Mouse (Mus musculus) limb, embryonic 13.5 days (tissue): Measurements from ENCODE around the gene Pnldc1. TPM values are rescaled to one million over a fixed set of nuclear protein-coding genes. Genes with fewer than 3 reads are reported as not detected.
"Not testable (repeated sequence)": the region's sequence is repeated elsewhere in the genome, so short reads cannot be mapped to it uniquely, and the experiment has no call there.

Experiments
- ATAC-seq: fragments of 200-750 bp; cut with Nextera tagmentation; 2 replicates; pipeline ENCODE4 v1.8.0; 2017; ENCODE audit warnings: low read depth, moderate number of reproducible peaks, moderate TSS enrichment; ENCODE audit not compliant: low FRiP score
- H3K27ac ChIP-seq: fragments of 300-500 bp; sonication (generic); 2 replicates; pipeline ENCODE4 v1.5.1; 2015; ENCODE audit warnings: inconsistent platforms, mild to moderate bottlenecking, moderate library complexity
- H3K27me3 ChIP-seq: fragments of 300-500 bp; sonication (generic); 2 replicates; pipeline ENCODE4 v1.6.1; 2015; ENCODE audit warnings: mild to moderate bottlenecking, inconsistent platforms
- H3K36me3 ChIP-seq: fragments of 300-500 bp; sonication (generic); 2 replicates; pipeline ENCODE4 v1.6.1; 2015; ENCODE audit warnings: inconsistent platforms, mild to moderate bottlenecking, moderate library complexity
- H3K4me1 ChIP-seq: fragments of 300-500 bp; sonication (generic); 2 replicates; pipeline ENCODE4 v1.6.1; 2015; ENCODE audit warnings: inconsistent platforms
- H3K4me2 ChIP-seq: fragments of 300-500 bp; sonication (generic); replicated peaks from 2 replicates; pipeline ENCODE4 v1.6.1; 2015; ENCODE audit warnings: inconsistent platforms, mild to moderate bottlenecking, moderate library complexity
- H3K4me3 ChIP-seq: fragments of 300-500 bp; sonication (generic); 2 replicates; pipeline ENCODE4 v1.5.1; 2015; ENCODE audit warnings: moderate library complexity, mild to moderate bottlenecking, inconsistent platforms
- H3K9ac ChIP-seq: fragments of 300-500 bp; sonication (generic); 2 replicates; pipeline ENCODE4 v1.6.1; 2015; ENCODE audit warnings: mild to moderate bottlenecking, inconsistent platforms
- H3K9me3 ChIP-seq: fragments of 300-500 bp; sonication (generic); 2 replicates; pipeline ENCODE4 v1.6.1; 2016; ENCODE audit warnings: inconsistent platforms
- WGBS: fragments of 180-500 bp; shearing (Covaris S2); methylation state at CpG from one replicate; pipeline ENCODE4 v1.1.7; 2015; 5-methylcytosine and 5-hydroxymethylcytosine counted together
- polyA plus RNA-seq: library from polyadenylated mRNA; unstranded; fragments of >200 nt; fragmentation: Nextera tagmentation; extraction: Ambion mirVana; gene quantifications from 2 replicates; pipeline ENCODE4 v1.2.1, GENCODE M21; 2015

Pnldc1 gene
- polyA plus RNA-seq, 1 experiment from 2014 or later: 2.4 TPM

DNA sequence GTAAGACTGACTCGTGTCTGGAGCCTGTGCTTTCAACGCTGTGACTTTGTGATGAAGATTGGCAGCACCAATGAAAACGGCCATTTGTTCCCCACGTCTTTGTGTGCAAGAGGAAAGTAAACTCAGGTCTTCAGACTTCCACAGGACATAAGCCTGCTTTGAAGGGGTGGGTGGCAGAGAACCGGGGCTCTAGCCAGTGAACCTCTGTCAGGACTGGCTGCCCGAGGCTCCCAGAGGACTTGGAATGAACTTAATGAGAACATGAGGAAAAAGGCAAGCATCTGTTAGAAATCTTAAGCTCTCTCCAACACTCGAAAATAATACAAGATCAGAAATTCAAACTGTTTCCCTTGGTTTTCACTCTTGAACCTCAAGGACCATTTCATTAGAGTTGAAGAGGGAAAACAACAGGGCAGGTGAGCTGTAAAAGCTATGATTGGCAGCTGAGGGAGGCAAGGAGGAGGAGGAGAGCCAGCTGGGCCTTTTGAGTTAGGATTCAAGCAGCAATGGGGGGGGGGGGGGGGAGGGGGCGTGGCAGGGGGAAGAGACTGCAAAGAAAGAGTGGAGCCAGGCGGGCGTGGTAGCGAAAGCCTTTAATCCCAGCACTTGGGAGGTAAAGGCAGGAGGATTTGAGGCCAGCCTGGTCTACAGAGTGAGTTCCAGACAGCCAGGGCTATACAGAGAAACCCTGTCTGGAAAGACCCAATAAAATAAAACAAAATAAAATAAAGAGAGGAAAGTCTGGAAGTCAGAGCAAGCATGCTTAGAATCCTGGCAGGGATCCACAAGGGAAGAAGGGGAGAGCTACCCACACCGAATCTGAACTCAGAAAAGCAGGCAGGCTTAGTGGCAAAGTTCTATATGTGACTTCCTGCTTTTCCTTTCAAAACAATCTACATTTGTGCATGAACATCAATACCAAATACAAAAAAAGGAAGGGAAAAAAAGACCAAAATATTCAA, 6.4 kb downstream of the Pnldc1 start:
- ATAC-seq: peak; percentile 79; the same call in 1 of the 2 replicates
- H3K4me1 ChIP-seq: peaks cover 12% of the 10 kb centered on the region
- 28% methylated on average over 11 of the region's 12 CpGs for WGBS
- H3K9ac ChIP-seq: no peak overlapping the region
- H3K36me3 ChIP-seq: peaks cover 38% of the 10 kb centered on the region
- no peak overlapping the region for H3K4me3 ChIP-seq
- peak overlapping the region; percentile 84 for H3K27ac ChIP-seq
- H3K27me3 ChIP-seq: no peaks in the 10 kb centered on the region
- 0 out of 2 replicates have a peak overlapping the region, but pooled peaks have one; percentile 21 for H3K4me2 ChIP-seq
- H3K9me3 ChIP-seq: no peaks in the 10 kb centered on the region

DNA sequence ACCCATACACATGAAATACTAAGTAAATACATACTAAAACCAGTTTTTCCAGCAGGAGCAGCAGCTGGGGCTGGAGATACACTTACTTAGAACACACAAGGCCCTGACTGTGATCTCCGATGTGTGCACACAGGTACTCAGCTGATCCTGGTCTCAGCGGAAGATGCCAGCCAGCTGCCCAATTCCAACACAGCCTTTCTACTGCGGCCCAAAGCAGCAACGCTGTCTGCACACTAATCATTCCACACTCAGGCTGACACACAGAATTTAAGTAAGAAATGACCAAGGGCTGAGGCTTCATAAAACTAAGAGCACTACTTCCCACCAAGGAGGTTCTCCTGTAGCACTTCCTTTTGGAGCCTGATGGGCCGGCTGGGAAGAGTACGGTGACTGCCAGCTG, 7.7 kb downstream of the Pnldc1 start:
- no peak overlapping the region for H3K4me3 ChIP-seq
- H3K27me3 ChIP-seq: no peaks in the 10 kb centered on the region
- no peak for ATAC-seq
- no peak overlapping the region for H3K9ac ChIP-seq
- H3K4me1 ChIP-seq: peaks cover 12% of the 10 kb centered on the region
- H3K9me3 ChIP-seq: no peaks in the 10 kb centered on the region
- H3K36me3 ChIP-seq: peaks cover 38% of the 10 kb centered on the region
- WGBS: 95% methylated on average over 6 of the region's 6 CpGs
- no peak overlapping the region for H3K4me2 ChIP-seq
- no peak overlapping the region; the same call in 1 of the 2 replicates for H3K27ac ChIP-seq

GRCm38 (mm10) chr17:12898607-12899006, 11.4 kb downstream of the Pnldc1 start:
- Histone ChIP-seq H3K36me3 (peaks cover 34% of the 10 kb centered on the region), H3K27ac (peak overlapping the region; percentile 6; the same call in 1 of the 2 replicates), H3K4me1 (peaks cover 11% of the 10 kb centered on the region)
- not testable (repeated sequence) for H3K4me2 ChIP-seq, H3K27me3 ChIP-seq, H3K9me3 ChIP-seq, ATAC-seq, H3K4me3 ChIP-seq, H3K9ac ChIP-seq
- 53% methylated on average over 2 of the region's 2 CpGs for WGBS

GRCm38 (mm10) chr17:12897674-12898073, 12.4 kb downstream of the Pnldc1 start:
- Histone ChIP-seq H3K4me2 (no peak overlapping the region), H3K9ac (no peak overlapping the region), H3K4me1 (peaks cover 2% of the 10 kb centered on the region; the same call in 1 of the 2 replicates), H3K36me3 (peaks cover 34% of the 10 kb centered on the region), H3K4me3 (no peak overlapping the region), H3K27ac (no peak overlapping the region), H3K9me3 (no peaks in the 10 kb centered on the region), H3K27me3 (no peaks in the 10 kb centered on the region)
- WGBS: 82% methylated on average over 5 of the region's 5 CpGs
- no peak for ATAC-seq

DNA sequence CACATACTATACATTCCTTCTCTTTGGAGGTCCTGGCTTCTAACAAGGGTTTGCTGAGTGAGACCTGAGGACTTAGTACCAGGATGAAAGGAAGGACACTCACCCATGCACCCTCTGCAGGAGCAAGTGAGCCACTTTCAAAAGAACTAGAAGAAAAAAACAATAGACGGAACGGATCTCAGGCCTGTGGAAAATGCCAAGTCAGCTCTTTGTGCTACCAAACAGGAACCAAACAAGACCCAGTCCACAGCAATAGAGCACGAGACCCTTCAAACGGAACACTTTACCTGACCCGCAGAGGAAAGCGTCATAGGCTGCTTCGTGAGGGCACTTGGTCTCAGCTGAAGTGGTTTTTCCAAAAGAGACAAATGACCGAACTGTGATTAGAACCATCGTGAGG, 18.0 kb downstream of the Pnldc1 start:
- WGBS: 90% methylated on average over 9 of the region's 9 CpGs
- H3K9me3 ChIP-seq: no peaks in the 10 kb centered on the region
- no peak overlapping the region for H3K27ac ChIP-seq
- H3K9ac ChIP-seq: no peak overlapping the region
- H3K36me3 ChIP-seq: peaks cover 36% of the 10 kb centered on the region; the same call in 1 of the 2 replicates
- H3K27me3 ChIP-seq: no peaks in the 10 kb centered on the region
- ATAC-seq: no peak
- H3K4me1 ChIP-seq: 0 out of 2 replicates have a peak, but pooled peaks cover 4% of the 10 kb centered on the region
- no peak overlapping the region for H3K4me2 ChIP-seq
- no peak overlapping the region for H3K4me3 ChIP-seq

GRCm38 (mm10) chr17:12891054-12891453, 19.0 kb downstream of the Pnldc1 start:
- Histone ChIP-seq H3K27me3 (no peaks in the 10 kb centered on the region), H3K4me3 (no peak overlapping the region), H3K4me2 (no peak overlapping the region), H3K36me3 (peaks cover 29% of the 10 kb centered on the region; the same call in 1 of the 2 replicates), H3K9ac (no peak overlapping the region), H3K4me1 (peaks cover 12% of the 10 kb centered on the region), H3K27ac (no peak overlapping the region), H3K9me3 (no peaks in the 10 kb centered on the region)
- WGBS: 86% methylated on average over 4 of the region's 4 CpGs
- ATAC-seq: no peak

DNA sequence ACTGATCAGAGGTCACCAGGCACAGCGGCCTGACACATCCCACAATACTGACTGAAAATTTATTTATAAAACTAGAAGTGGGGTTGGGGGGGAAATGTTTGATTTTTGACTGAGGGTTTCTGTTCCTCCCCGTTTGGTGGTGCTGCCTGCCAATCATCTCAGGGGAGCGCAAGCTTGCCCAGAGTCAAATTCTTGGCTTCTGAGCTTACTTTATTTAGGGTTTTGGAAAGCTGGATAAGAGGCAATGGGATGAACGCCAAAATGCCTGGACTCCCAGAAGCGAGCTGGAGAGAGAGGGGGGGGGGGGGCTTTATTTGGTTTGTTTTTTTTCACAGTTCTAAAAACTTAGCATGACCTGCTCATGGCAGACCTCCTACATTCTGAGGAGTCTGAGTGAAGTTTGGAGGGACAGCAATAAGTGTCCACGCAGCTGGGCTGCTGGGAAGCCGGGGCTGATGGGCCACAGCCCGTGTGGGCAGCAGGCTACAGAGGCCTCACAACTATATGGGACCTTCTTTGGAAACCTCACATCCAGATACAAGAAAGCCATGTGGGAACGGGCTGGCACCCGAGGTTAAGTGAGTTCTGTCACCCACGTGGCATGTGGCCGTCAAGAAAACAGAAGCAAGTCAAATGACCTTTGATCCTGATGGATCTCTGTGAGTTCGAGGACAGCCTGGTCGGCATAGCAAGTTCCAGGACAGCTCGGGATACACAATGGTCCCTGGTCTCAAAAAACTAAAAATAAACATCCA, 22.8 kb downstream of the Pnldc1 start:
- 69% methylated on average over 15 of the region's 15 CpGs for WGBS
- no peaks in the 10 kb centered on the region for H3K27me3 ChIP-seq
- H3K9ac ChIP-seq: no peak overlapping the region
- no peak overlapping the region for H3K4me2 ChIP-seq
- H3K4me1 ChIP-seq: peaks cover 17% of the 10 kb centered on the region
- H3K4me3 ChIP-seq: no peak overlapping the region
- peak overlapping the region; percentile 45 for H3K27ac ChIP-seq
- H3K36me3 ChIP-seq: peaks cover 26% of the 10 kb centered on the region; the same call in 1 of the 2 replicates
- ATAC-seq: 0 out of 2 replicates have a peak, but pooled peaks have one; percentile 26
- no peaks in the 10 kb centered on the region for H3K9me3 ChIP-seq

DNA sequence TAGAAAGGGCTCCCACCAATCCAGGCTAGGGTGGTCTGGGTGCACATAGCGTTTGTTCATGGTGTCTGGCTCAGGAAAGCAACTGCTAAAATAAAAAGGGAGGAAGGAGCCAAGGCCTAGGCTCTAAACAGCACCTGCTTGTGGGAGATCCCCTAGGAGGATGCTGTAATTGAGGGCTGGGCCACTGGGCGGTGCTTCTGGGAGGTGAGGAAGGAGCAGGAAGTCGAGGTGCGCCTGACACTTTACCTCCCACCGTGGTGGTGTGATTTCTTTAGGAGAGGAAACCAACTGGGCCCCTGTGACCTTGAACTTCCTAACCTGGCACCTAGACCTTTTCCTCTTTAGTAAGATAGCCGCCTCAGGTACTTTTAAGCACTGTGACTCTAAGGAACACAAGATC, 23.4 kb downstream of the Pnldc1 start:
- peak overlapping the region; percentile 45; the same call in 1 of the 2 replicates for H3K27ac ChIP-seq
- no peaks in the 10 kb centered on the region for H3K9me3 ChIP-seq
- WGBS: 26% methylated on average over 6 of the region's 6 CpGs
- peaks cover 20% of the 10 kb centered on the region; the same call in 1 of the 2 replicates for H3K36me3 ChIP-seq
- ATAC-seq: 0 out of 2 replicates have a peak, but pooled peaks have one; percentile 15
- no peak overlapping the region for H3K9ac ChIP-seq
- H3K4me2 ChIP-seq: no peak overlapping the region
- H3K27me3 ChIP-seq: no peaks in the 10 kb centered on the region
- no peak overlapping the region for H3K4me3 ChIP-seq
- H3K4me1 ChIP-seq: peaks cover 17% of the 10 kb centered on the region

DNA sequence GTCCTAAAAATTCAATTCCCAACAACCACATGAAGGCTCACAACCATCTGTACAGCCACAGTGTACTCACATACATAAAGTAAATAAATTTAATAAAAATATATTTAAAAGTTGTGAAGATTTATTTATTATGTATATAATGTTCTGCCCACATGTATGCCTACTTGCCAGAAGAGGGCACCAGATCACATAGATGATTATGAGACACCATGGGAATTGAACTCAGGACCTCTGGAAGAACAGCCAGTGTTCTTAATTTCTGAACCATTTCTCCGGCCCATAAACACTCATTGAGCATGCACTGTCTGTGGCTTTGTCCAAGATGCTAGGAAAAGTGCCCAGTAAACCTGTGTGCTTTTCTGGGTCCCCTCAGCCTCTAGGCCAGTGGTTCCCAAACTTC, 28.8 kb downstream of the Pnldc1 start:
- 84% methylated on average over 1 of the region's 1 CpGs for WGBS
- no peak overlapping the region for H3K9ac ChIP-seq
- no peaks in the 10 kb centered on the region for H3K27me3 ChIP-seq
- H3K9me3 ChIP-seq: no peaks in the 10 kb centered on the region
- no peaks in the 10 kb centered on the region for H3K36me3 ChIP-seq
- no peak for ATAC-seq
- H3K4me3 ChIP-seq: no peak overlapping the region
- H3K4me1 ChIP-seq: peaks cover 14% of the 10 kb centered on the region
- H3K4me2 ChIP-seq: no peak overlapping the region
- no peak overlapping the region for H3K27ac ChIP-seq

DNA sequence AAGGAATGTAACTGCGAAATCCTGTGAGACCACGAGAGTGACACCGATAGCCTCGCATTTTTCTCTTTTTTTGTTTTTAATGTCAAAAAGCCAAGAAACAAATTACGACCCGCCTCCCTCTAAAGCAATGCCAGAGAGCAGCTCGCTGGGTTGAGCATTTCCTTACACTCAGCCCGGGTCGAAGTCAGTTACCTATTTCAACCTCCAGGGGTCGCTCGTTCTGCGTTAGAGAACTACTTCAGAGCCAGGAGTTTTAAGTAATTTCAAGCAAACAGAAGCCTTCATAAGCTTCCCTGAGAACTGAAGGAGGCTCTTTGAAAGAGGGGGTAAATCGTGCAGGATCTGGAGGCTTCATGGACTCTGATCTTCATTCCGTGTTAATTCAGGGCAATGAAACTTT, 29.9 kb downstream of the Pnldc1 start:
- 4% methylated on average over 14 of the region's 14 CpGs for WGBS
- Histone ChIP-seq H3K27ac (peak overlapping the region; percentile 33), H3K9me3 (no peaks in the 10 kb centered on the region), H3K4me3 (peak overlapping the region; percentile 9), H3K4me1 (peaks cover 13% of the 10 kb centered on the region; the same call in 1 of the 2 replicates), H3K27me3 (no peaks in the 10 kb centered on the region), H3K4me2 (peak overlapping the region; percentile 51), H3K36me3 (no peaks in the 10 kb centered on the region), H3K9ac (peak overlapping the region; percentile 21; the same call in 1 of the 2 replicates)
- ATAC-seq: peak; percentile 83

DNA sequence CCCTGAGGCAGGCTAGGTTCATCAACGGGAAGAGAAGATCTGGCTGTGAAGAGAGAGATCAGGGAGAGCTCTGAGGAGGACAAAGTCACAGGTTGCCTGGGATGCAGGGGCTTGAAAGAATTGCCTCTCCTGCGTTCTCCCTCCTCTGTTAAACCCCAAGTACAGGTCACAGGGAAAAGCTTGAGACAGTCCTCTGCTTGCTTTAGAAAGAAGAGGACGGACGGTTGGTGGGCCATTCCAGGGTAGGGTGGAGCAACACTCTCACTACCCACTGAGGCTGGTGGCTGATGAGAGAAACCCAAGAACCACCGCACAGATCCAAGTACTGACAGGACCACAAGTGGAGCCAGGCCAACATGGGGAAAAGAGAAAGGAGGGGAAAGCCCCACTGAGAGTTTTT, 34.3 kb downstream of the Pnldc1 start, which contains the start of gene Mrgprh:
TSS of gene Mrgprh (plus strand) at position 301 of the 400 bp plus-strand sequence.
- H3K9ac ChIP-seq: no peak within 1 kb of the TSS
- ATAC-seq: no peak
- no peaks in the 10 kb centered on the region for H3K9me3 ChIP-seq
- H3K27me3 ChIP-seq: no peaks in the 10 kb centered on the region
- no peak within 1 kb of the TSS for H3K4me3 ChIP-seq
- WGBS: 78% methylated on average over 5 of the region's 5 CpGs
- no peak within 1 kb of the TSS for H3K27ac ChIP-seq
- no peaks in the 10 kb centered on the region for H3K36me3 ChIP-seq
- H3K4me1 ChIP-seq: peaks cover 35% of the 10 kb centered on the region
- H3K4me2 ChIP-seq: no peak within 1 kb of the TSS
